Mouse (Mus musculus) heart, postnatal 0 days (tissue): ENCODE results near the gene Kcnq1.

Source experiments
- CTCF ChIP-seq: IDR thresholded peaks from 2 replicates; pipeline ENCODE4 v1.5.1; 2016; ENCODE audit warnings: antibody characterized with exemption, control low read depth, low read depth
- EP300 ChIP-seq: IDR thresholded peaks from 2 replicates; pipeline ENCODE4 v1.6.1; 2016; ENCODE audit warnings: antibody characterized with exemption, low read depth

GRCm38 (mm10) chr7:143072605-143073004 lies 33.6 kb upstream of the Kcnq1 start:
- TF ChIP-seq CTCF (no peak), EP300 (no peak)
